Mouse (Mus musculus): Measurements from ENCODE around the gene Dtnbp1. TPM values are rescaled to one million over a fixed set of nuclear protein-coding genes. Genes with fewer than 3 reads are reported as not detected.

Dtnbp1 gene
- 100 to 1,000 TPM; 123 to 139 TPM for total RNA-seq (2021)
- long read RNA-seq, experiment 1, transcript Dtnbp1-203 (10 exons, 1,589 nt): minor isoform, 6 of 244 reads
- long read RNA-seq, experiment 1, transcript Dtnbp1-201 (10 exons, 1,362 nt): major isoform, 195 of 244 reads
- long read RNA-seq, experiment 1, partial matches to known transcripts: 10 of 244 reads
- long read RNA-seq, experiment 1, other reads (novel, unspliced or antisense): 33 of 244 reads
- long read RNA-seq, experiment 2, transcript Dtnbp1-201 (10 exons, 1,362 nt): major isoform, 87 of 125 reads
- long read RNA-seq, experiment 2, transcript Dtnbp1-203 (10 exons, 1,589 nt): minor isoform, 5 of 125 reads
- long read RNA-seq, experiment 2, partial matches to known transcripts: 7 of 125 reads
- long read RNA-seq, experiment 2, other reads (novel, unspliced or antisense): 25 of 125 reads

GRCm38 (mm10) chr13:45001911-45002615 lies at the start of gene Dtnbp1:
Gene Dtnbp1, minus strand, starts transcription at chr13:45002147.
- peak; percentile 78 to 83 for DNase-seq

GRCm38 (mm10) chr13:45049261-45050020 lies 47.5 kb upstream of the Dtnbp1 start:
- DNase-seq: no peak

- DNase-seq: no peak
Observed at GRCm38 (mm10) chr13:45043466-45043865, 41.5 kb upstream of the Dtnbp1 start.

GRCm38 (mm10) chr13:45040741-45041140 lies 38.8 kb upstream of the Dtnbp1 start:
- no peak for DNase-seq

GRCm38 (mm10) chr13:45040195-45040594 lies 38.2 kb upstream of the Dtnbp1 start:
- DNase-seq: no peak

- no peak for DNase-seq
Observed at GRCm38 (mm10) chr13:45036417-45036816, 34.5 kb upstream of the Dtnbp1 start.

- no peak for DNase-seq
Observed at GRCm38 (mm10) chr13:45034759-45035158, 32.8 kb upstream of the Dtnbp1 start.

GRCm38 (mm10) chr13:45033360-45033759 lies 31.4 kb upstream of the Dtnbp1 start:
- DNase-seq: no peak

- no peak for DNase-seq
Observed at GRCm38 (mm10) chr13:45032484-45032883, 30.5 kb upstream of the Dtnbp1 start.

GRCm38 (mm10) chr13:45031748-45032147 lies 29.8 kb upstream of the Dtnbp1 start:
- DNase-seq: no peak

- DNase-seq: peak in 1 of 2 experiments; percentile 6
Observed at GRCm38 (mm10) chr13:45031314-45031713, 29.4 kb upstream of the Dtnbp1 start.

- DNase-seq: peak; percentile 90 to 91
Observed at GRCm38 (mm10) chr13:45030830-45031229, 28.9 kb upstream of the Dtnbp1 start.

GRCm38 (mm10) chr13:45029791-45030190 lies 27.8 kb upstream of the Dtnbp1 start:
- no peak for DNase-seq

GRCm38 (mm10) chr13:45026291-45026690 lies 24.3 kb upstream of the Dtnbp1 start:
- no peak for DNase-seq

- no peak for DNase-seq
Observed at GRCm38 (mm10) chr13:45024821-45025220, 22.9 kb upstream of the Dtnbp1 start.

GRCm38 (mm10) chr13:45023356-45024150 lies 21.6 kb upstream of the Dtnbp1 start:
- DNase-seq: no peak

- DNase-seq: no peak
Observed at GRCm38 (mm10) chr13:45008150-45008549, 6.2 kb upstream of the Dtnbp1 start.

- no peak for DNase-seq
Observed at GRCm38 (mm10) chr13:45007726-45008125, 5.8 kb upstream of the Dtnbp1 start.

GRCm38 (mm10) chr13:45006483-45006882 lies 4.5 kb upstream of the Dtnbp1 start:
- no peak for DNase-seq

- peak in 1 of 2 experiments; percentile 48 for DNase-seq
Observed at GRCm38 (mm10) chr13:45005861-45006260, 3.9 kb upstream of the Dtnbp1 start.

GRCm38 (mm10) chr13:45004987-45005592 lies 3.1 kb upstream of the Dtnbp1 start:
- DNase-seq: peak in 1 of 2 experiments; percentile 27

All from heart, adult 18-20 months (tissue).